Mouse (Mus musculus) C2C12 (cell line): ENCODE data around the gene Miga2.

Source experiments
- CEBPB ChIP-seq: IDR thresholded peaks from one replicate; pipeline ENCODE4 v1.6.1; 2011; ENCODE audit warnings: low read depth, mild to moderate bottlenecking, control low read depth, moderate library complexity
- CTCF ChIP-seq: IDR thresholded peaks from one replicate; pipeline ENCODE4 v1.5.1; 2011; ENCODE audit not compliant: control insufficient read depth, insufficient read depth, insufficient read length
- FOSL1 ChIP-seq: IDR thresholded peaks from one replicate; pipeline ENCODE4 v1.8.0; 2011; ENCODE audit warnings: mild to moderate bottlenecking, low read length; ENCODE audit not compliant: poor library complexity, insufficient read depth, severe bottlenecking
- MAX ChIP-seq: IDR thresholded peaks from one replicate; pipeline ENCODE4 v1.6.1; 2011; ENCODE audit warnings: mild to moderate bottlenecking, control low read depth
- MYOD1 ChIP-seq: IDR thresholded peaks from one replicate; pipeline ENCODE4 v1.6.1; 2011; ENCODE audit warnings: low read depth; ENCODE audit not compliant: control insufficient read depth, insufficient read length
- MYOG ChIP-seq: IDR thresholded peaks from one replicate; pipeline ENCODE4 v1.6.1; 2011; ENCODE audit not compliant: control insufficient read depth, insufficient read length; ENCODE audit errors: extremely low read depth
- USF1 ChIP-seq: IDR thresholded peaks from one replicate; pipeline ENCODE4 v1.6.1; 2011; ENCODE audit warnings: low read depth, mild to moderate bottlenecking, control low read depth, moderate library complexity

- TF ChIP-seq FOSL1 (no peak), CTCF (no peak), MAX (no peak), USF1 (no peak), CEBPB (no peak), MYOD1 (no peak), MYOG (no peak)
These were observed 20.8 kb downstream of the Miga2 start for GRCm38 (mm10) chr2:30384814-30385213.
